In the genomic region with DNA sequence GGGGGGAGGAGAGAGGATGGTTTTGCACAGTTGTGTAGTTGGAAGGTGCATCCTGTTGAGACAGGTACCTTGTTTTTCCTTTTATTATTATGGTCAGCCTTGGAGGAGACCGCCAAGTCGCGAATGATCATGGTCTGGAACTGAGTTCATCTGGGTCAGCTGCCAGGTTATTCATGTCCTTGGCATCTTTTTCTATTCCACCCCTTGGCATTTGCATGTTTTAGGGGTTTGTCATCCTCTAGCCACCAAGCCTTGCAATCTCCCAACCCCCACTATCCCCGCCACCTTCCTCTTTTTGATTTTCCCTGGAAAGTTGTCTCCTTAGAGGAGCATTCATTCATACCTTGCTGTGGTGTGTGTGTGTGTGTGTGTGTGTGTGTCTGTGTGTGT, we compare ENCODE assay signal across 8 mouse cellular contexts. TPM values are rescaled to one million over a fixed set of nuclear protein-coding genes. Genes with fewer than 3 reads are reported as not detected.
DNase-seq lines count a peak whose midpoint lies in the region; ATAC-seq lines count a peak whose summit lies in the region.

No protein-coding gene starts in this region.

- H3K4me1 ChIP-seq in embryonic facial prominence, embryonic 14.5 days (ENCODE audit: control insufficient read depth, insufficient read depth, low read length): peaks cover 6% of the 10 kb centered on the region
- peaks cover 19% of the 10 kb centered on the region for H3K4me1 ChIP-seq in hindbrain, embryonic 14.5 days (replicated peaks; ENCODE audit: control insufficient read depth, insufficient read depth, low read length)

- ATAC-seq in embryonic facial prominence, embryonic 14.5 days (ENCODE audit: low read depth): no peak
- ATAC-seq in hindbrain, embryonic 14.5 days (ENCODE audit: low FRiP score): no peak
- no peak for ATAC-seq in activated CD4-positive, CD25-positive, alpha-beta regulatory T cell, adult 4 months

- no peaks in the 10 kb centered on the region for H3K9me3 ChIP-seq in embryonic facial prominence, embryonic 14.5 days (ENCODE audit: control insufficient read depth, low read length)
- H3K9me3 ChIP-seq in hindbrain, embryonic 14.5 days (ENCODE audit: control insufficient read depth, low read length): no peaks in the 10 kb centered on the region

- no peaks in the 10 kb centered on the region for H3K36me3 ChIP-seq in embryonic facial prominence, embryonic 14.5 days (ENCODE audit: control insufficient read depth, insufficient read depth, low read length)
- no peaks in the 10 kb centered on the region for H3K36me3 ChIP-seq in hindbrain, embryonic 14.5 days (replicated peaks; ENCODE audit: control insufficient read depth, insufficient read depth)

- intact Hi-C loops in left cerebral cortex, postnatal 4 days (cut with DNase I): loop anchor here (5.0 kb wide), 1 partner anchor 70 kb away; no protein-coding TSS in a partner anchor

- H3K9ac ChIP-seq in embryonic facial prominence, embryonic 14.5 days (ENCODE audit: low read depth, low read length): peak overlapping the region; percentile 90
- peak overlapping the region; percentile 78 for H3K9ac ChIP-seq in hindbrain, embryonic 14.5 days

- peak overlapping the region; percentile 61; the same call in 1 of the 2 replicates for H3K27ac ChIP-seq in embryonic facial prominence, embryonic 14.5 days (replicated peaks; ENCODE audit: low read depth, low read length)
- no peak overlapping the region for H3K27ac ChIP-seq in hindbrain, embryonic 14.5 days

- H3K27me3 ChIP-seq in embryonic facial prominence, embryonic 14.5 days (replicated peaks; ENCODE audit: control insufficient read depth, insufficient read depth, low read length): no peaks in the 10 kb centered on the region
- H3K27me3 ChIP-seq in hindbrain, embryonic 14.5 days (ENCODE audit: control insufficient read depth, insufficient read depth, low read length): no peaks in the 10 kb centered on the region

- DNase-seq in left cerebral cortex, postnatal 4 days: peak; percentile 8
- DNase-seq in left cerebral cortex, adult 8-10 months (ENCODE audit: low spot score in 2 of 2): no peak
- DNase-seq in adrenal gland, adult (ENCODE audit: inconsistent age in 2 of 2, low spot score in 1 of 2): peak; percentile 80 to 92
- no peak for DNase-seq in embryonic facial prominence, embryonic 14.5 days (ENCODE audit: low spot score)
- no peak for DNase-seq in hindbrain, embryonic 14.5 days (ENCODE audit: low spot score)
- peak; percentile 35 for DNase-seq in lung, postnatal 10 days
- DNase-seq in right cerebral cortex, postnatal 14 days: no peak

- H3K4me3 ChIP-seq in embryonic facial prominence, embryonic 14.5 days (ENCODE audit: low read depth, low read length): peak overlapping the region; percentile 92
- peak overlapping the region; percentile 79 for H3K4me3 ChIP-seq in hindbrain, embryonic 14.5 days (replicated peaks; ENCODE audit: low read length)

- WGBS in embryonic facial prominence, embryonic 14.5 days: 17% methylated on average over 4 of the region's 4 CpGs
- 17% methylated on average over 4 of the region's 4 CpGs for WGBS in hindbrain, embryonic 14.5 days

- peak overlapping the region; percentile 79 for H3K4me2 ChIP-seq in embryonic facial prominence, embryonic 14.5 days (ENCODE audit: low read depth, low read length)
- peak overlapping the region; percentile 59 for H3K4me2 ChIP-seq in hindbrain, embryonic 14.5 days (replicated peaks)

RNA-seq across cellular contexts. Expression of a gene that starts 0.8 kb away (rescaled TPM):
- 10 to 100 TPM; 34.9 to 36.1 TPM for total RNA-seq in left cerebral cortex, postnatal 4 days (2021)
- 100 to 1,000 TPM; 113 to 134 (median 127) TPM for total RNA-seq in left cerebral cortex, adult 8-10 months (2022)
- polyA plus RNA-seq in embryonic facial prominence, embryonic 14.5 days (2014; fragmentation: Nextera tagmentation; extraction: Ambion mirVana): 12.0 and 14.6 TPM in 2 replicates
- 19.2 and 19.9 TPM in 2 replicates for polyA plus RNA-seq in hindbrain, embryonic 14.5 days (2014; fragmentation: Nextera tagmentation; extraction: Ambion mirVana)
- 10 to 100 TPM; 73.1 to 86.4 TPM for polyA plus RNA-seq in activated CD4-positive, CD25-positive, alpha-beta regulatory T cell, adult 4 months (2017; shearing (Covaris generic))

RNA-seq across cellular contexts. Expression of a gene that starts 50.5 kb away (rescaled TPM):
- total RNA-seq in left cerebral cortex, postnatal 4 days (2021): under 1 TPM; 0.66 to 0.89 TPM
- 1 to 10 TPM in 1 of 4 experiments, under 1 TPM in 3; 0.62 to 1.0 (median 0.84) TPM for total RNA-seq in left cerebral cortex, adult 8-10 months (2022)
- polyA plus RNA-seq in embryonic facial prominence, embryonic 14.5 days (2014; fragmentation: Nextera tagmentation; extraction: Ambion mirVana): 0.19 and 0.58 TPM in 2 replicates
- polyA plus RNA-seq in hindbrain, embryonic 14.5 days (2014; fragmentation: Nextera tagmentation; extraction: Ambion mirVana): 0.07 and 0.10 TPM in 2 replicates
- polyA plus RNA-seq in activated CD4-positive, CD25-positive, alpha-beta regulatory T cell, adult 4 months (2017; shearing (Covaris generic)): 1 to 10 TPM; 2.5 to 3.6 TPM

Comparison
In these comparisons a context has a peak if more than half of its experiments do, and no peak if none do; other contexts are left out.
1. DNase-seq: peak in left cerebral cortex, postnatal 4 days (single experiment), adrenal gland, adult (2 of 2) and lung, postnatal 10 days (single experiment); none in left cerebral cortex, adult 8-10 months (0 of 2), embryonic facial prominence, embryonic 14.5 days (single experiment), hindbrain, embryonic 14.5 days (single experiment) and right cerebral cortex, postnatal 14 days (single experiment).